Mouse (Mus musculus): Measurements from ENCODE around the gene Dcbld2. TPM values are rescaled to one million over a fixed set of nuclear protein-coding genes. Genes with fewer than 3 reads are reported as not detected.
A peak's percentile ranks its signal among the peaks of the same experiment; 100 is the strongest.

Gene Dcbld2
- polyA plus RNA-seq, 1 experiment from 2014 or later = 7.4 TPM

GRCm38 (mm10) chr16:58497886-58498713 is 89.9 kb downstream of the Dcbld2 start:
- Histone ChIP-seq H3K27me3 (no peaks in the 10 kb centered on the region), H3K27ac (peak overlapping the region; percentile 60), H3K4me2 (no peak overlapping the region), H3K9ac (no peak overlapping the region), H3K4me3 (no peak overlapping the region), H3K9me3 (no peaks in the 10 kb centered on the region), H3K36me3 (no peaks in the 10 kb centered on the region), H3K4me1 (peaks cover 35% of the 10 kb centered on the region)
- WGBS = 60% methylated on average over 9 of the region's 9 CpGs
- no peak for ATAC-seq (ENCODE audit: borderline replicate concordance, extremely low read depth, low FRiP score, low TSS enrichment)

- Histone ChIP-seq H3K4me2 (no peak overlapping the region), H3K27ac (peak overlapping the region; percentile 53; the same call in 1 of the 2 replicates), H3K9ac (no peak overlapping the region), H3K27me3 (no peaks in the 10 kb centered on the region), H3K9me3 (no peaks in the 10 kb centered on the region), H3K4me1 (peaks cover 35% of the 10 kb centered on the region), H3K36me3 (no peaks in the 10 kb centered on the region), H3K4me3 (no peak overlapping the region)
- WGBS = 28% methylated on average over 1 of the region's 1 CpGs
- ATAC-seq (ENCODE audit: borderline replicate concordance, extremely low read depth, low FRiP score, low TSS enrichment) = no peak
Measured at GRCm38 (mm10) chr16:58499172-58499584, 90.9 kb downstream of the Dcbld2 start.

DNA sequence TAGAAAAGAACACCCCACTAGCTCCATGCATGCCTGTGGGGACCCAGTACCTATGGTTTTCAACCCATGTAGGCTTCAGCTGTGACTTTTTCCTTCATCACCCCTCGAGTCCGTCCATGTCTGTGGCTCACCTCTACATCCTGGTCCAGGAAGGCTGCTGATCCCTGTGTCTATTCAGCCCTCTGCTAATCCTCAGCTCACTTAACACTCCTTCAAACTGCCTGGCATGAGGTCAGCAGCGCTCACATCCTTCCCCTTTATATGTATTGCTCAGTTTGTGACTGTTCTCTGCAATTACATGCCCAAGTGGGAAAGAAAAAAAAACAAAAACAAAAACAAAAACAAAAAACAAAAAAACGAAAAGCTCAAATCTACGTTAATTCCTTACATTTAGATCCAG is 91.4 kb downstream of the Dcbld2 start:
- ATAC-seq (ENCODE audit: borderline replicate concordance, extremely low read depth, low FRiP score, low TSS enrichment) = no peak
- 74% methylated on average over 5 of the region's 5 CpGs for WGBS
- no peak overlapping the region for H3K4me2 ChIP-seq
- peaks cover 35% of the 10 kb centered on the region for H3K4me1 ChIP-seq
- no peaks in the 10 kb centered on the region for H3K36me3 ChIP-seq
- H3K4me3 ChIP-seq = no peak overlapping the region
- no peaks in the 10 kb centered on the region for H3K9me3 ChIP-seq
- peak overlapping the region; percentile 53; the same call in 1 of the 2 replicates for H3K27ac ChIP-seq
- no peak overlapping the region for H3K9ac ChIP-seq
- H3K27me3 ChIP-seq = no peaks in the 10 kb centered on the region

GRCm38 (mm10) chr16:58501760-58502301 is 93.6 kb downstream of the Dcbld2 start:
- Histone ChIP-seq H3K4me3 (no peak overlapping the region), H3K4me1 (peaks cover 37% of the 10 kb centered on the region), H3K27me3 (no peaks in the 10 kb centered on the region), H3K27ac (peak overlapping the region; percentile 78), H3K36me3 (no peaks in the 10 kb centered on the region), H3K9ac (no peak overlapping the region), H3K9me3 (no peaks in the 10 kb centered on the region), H3K4me2 (peak overlapping the region; percentile 10; the same call in 1 of the 2 replicates)
- peak; percentile 86 for ATAC-seq (ENCODE audit: borderline replicate concordance, extremely low read depth, low FRiP score, low TSS enrichment)
- 16% methylated on average over 6 of the region's 6 CpGs for WGBS

- Histone ChIP-seq H3K4me2 (no peak overlapping the region; the same call in 1 of the 2 replicates), H3K9me3 (no peaks in the 10 kb centered on the region), H3K27me3 (no peaks in the 10 kb centered on the region), H3K4me1 (peaks cover 41% of the 10 kb centered on the region), H3K4me3 (no peak overlapping the region), H3K27ac (peak overlapping the region; percentile 78), H3K9ac (no peak overlapping the region), H3K36me3 (no peaks in the 10 kb centered on the region)
- no peak for ATAC-seq (ENCODE audit: borderline replicate concordance, extremely low read depth, low FRiP score, low TSS enrichment)
- WGBS = 47% methylated on average over 6 of the region's 6 CpGs
Measured at GRCm38 (mm10) chr16:58502566-58502965, 94.3 kb downstream of the Dcbld2 start.

DNA sequence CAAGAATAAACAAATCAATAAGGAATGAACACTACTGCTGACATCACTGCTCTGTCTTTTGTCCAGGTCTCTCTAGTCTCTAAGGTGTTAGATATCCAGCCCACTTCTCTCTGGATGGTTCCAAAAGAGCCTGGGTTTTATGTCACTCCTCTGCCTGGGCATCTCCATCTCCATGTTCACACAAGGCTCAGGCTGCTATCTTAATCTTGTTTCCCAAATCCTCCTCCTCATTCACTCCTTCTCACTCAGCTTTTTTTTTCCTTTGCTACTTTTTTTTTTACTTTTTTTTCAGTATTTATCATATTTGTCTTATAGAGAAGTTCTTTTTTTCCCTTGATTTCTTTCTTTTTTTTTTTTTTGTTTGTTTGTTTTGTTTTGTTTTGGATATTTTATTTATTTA is 96.7 kb downstream of the Dcbld2 start:
- Histone ChIP-seq H3K4me1 (peaks cover 32% of the 10 kb centered on the region), H3K9ac (no peak overlapping the region), H3K9me3 (no peaks in the 10 kb centered on the region), H3K27ac (no peak overlapping the region), H3K36me3 (no peaks in the 10 kb centered on the region), H3K27me3 (no peaks in the 10 kb centered on the region), H3K4me3 (no peak overlapping the region), H3K4me2 (no peak overlapping the region)
- ATAC-seq (ENCODE audit: borderline replicate concordance, extremely low read depth, low FRiP score, low TSS enrichment) = no peak

DNA sequence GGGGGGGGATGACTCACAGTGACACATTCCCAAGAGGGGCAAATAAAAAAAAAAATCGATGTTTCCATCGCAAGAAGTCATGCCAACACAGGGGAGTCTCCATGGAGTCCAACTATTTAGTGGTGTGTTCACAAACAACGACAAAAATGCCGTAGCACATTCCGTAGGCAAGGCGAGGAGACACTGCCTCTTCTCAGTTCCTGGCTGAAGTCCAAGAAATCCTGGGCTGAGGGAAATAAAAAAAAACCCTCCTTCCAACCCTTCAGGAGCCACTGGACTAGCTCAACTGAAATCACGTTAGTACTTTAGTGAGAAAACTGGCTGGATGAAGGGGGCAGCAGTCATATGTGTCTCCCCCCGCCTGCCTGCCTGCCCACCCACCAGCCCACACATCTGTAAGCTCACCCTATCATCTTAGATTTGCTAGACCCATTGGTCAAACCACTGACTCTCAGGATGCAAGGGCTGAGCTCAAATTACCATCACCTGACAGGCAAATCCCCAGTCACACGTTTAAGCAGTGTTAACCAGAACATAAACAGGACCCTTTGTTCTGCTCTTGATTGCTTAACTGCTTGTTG is 104.0 kb downstream of the Dcbld2 start:
- Histone ChIP-seq H3K36me3 (no peaks in the 10 kb centered on the region), H3K4me1 (peaks cover 51% of the 10 kb centered on the region), H3K4me2 (peak overlapping the region; percentile 29), H3K27me3 (no peaks in the 10 kb centered on the region), H3K27ac (peak overlapping the region; percentile 30), H3K4me3 (no peak overlapping the region), H3K9ac (no peak overlapping the region), H3K9me3 (no peaks in the 10 kb centered on the region)
- 5% methylated on average over 9 of the region's 9 CpGs for WGBS
- ATAC-seq (ENCODE audit: borderline replicate concordance, extremely low read depth, low FRiP score, low TSS enrichment) = peak; percentile 29; the same call in 1 of the 2 replicates

GRCm38 (mm10) chr16:58512887-58513286 is 104.6 kb downstream of the Dcbld2 start:
- no peaks in the 10 kb centered on the region for H3K27me3 ChIP-seq
- no peaks in the 10 kb centered on the region for H3K9me3 ChIP-seq
- no peak overlapping the region for H3K9ac ChIP-seq
- 31% methylated on average over 3 of the region's 3 CpGs for WGBS
- no peak overlapping the region for H3K4me3 ChIP-seq
- H3K27ac ChIP-seq = peak overlapping the region; percentile 17; the same call in 1 of the 2 replicates
- H3K4me2 ChIP-seq = 0 out of 2 replicates have a peak overlapping the region, but pooled peaks have one; percentile 29
- no peak for ATAC-seq (ENCODE audit: borderline replicate concordance, extremely low read depth, low FRiP score, low TSS enrichment)
- peaks cover 45% of the 10 kb centered on the region for H3K4me1 ChIP-seq
- no peaks in the 10 kb centered on the region for H3K36me3 ChIP-seq

DNA sequence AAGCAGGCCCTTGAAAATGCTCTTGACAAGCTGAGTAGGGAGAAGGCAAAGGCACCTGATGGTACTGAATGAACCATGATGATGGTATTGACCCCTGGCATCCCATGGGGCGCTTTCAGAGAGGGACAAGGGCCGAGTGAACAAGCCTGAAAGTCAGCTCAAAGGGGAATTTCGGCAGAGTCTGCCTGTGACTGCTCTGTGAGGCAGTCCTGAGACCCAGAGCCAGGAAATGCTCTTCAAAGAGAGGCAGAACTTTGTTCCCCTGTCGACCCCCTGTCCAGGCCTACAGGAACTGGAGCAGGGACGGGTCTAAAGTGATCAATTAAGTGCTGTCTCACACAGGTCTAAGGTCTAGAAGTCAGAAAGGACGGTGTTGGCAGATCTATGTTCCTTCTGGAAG is 105.5 kb downstream of the Dcbld2 start:
- Histone ChIP-seq H3K9ac (no peak overlapping the region), H3K36me3 (no peaks in the 10 kb centered on the region), H3K9me3 (no peaks in the 10 kb centered on the region), H3K4me2 (peak overlapping the region; percentile 12), H3K27me3 (no peaks in the 10 kb centered on the region), H3K27ac (peak overlapping the region; percentile 58; the same call in 1 of the 2 replicates), H3K4me1 (peaks cover 45% of the 10 kb centered on the region), H3K4me3 (no peak overlapping the region)
- peak; percentile 51; the same call in 1 of the 2 replicates for ATAC-seq (ENCODE audit: borderline replicate concordance, extremely low read depth, low FRiP score, low TSS enrichment)
- 12% methylated on average over 6 of the region's 6 CpGs for WGBS

- Histone ChIP-seq H3K9me3 (no peaks in the 10 kb centered on the region), H3K27me3 (no peaks in the 10 kb centered on the region), H3K9ac (no peak overlapping the region), H3K36me3 (no peaks in the 10 kb centered on the region), H3K27ac (no peak overlapping the region), H3K4me3 (no peak overlapping the region), H3K4me2 (no peak overlapping the region), H3K4me1 (peaks cover 45% of the 10 kb centered on the region)
- ATAC-seq (ENCODE audit: borderline replicate concordance, extremely low read depth, low FRiP score, low TSS enrichment) = no peak
- WGBS = 66% methylated on average over 9 of the region's 9 CpGs
Measured at GRCm38 (mm10) chr16:58514565-58514964, 106.3 kb downstream of the Dcbld2 start.

GRCm38 (mm10) chr16:58516161-58516560 is 107.9 kb downstream of the Dcbld2 start:
- H3K27ac ChIP-seq = no peak overlapping the region
- no peak for ATAC-seq (ENCODE audit: borderline replicate concordance, extremely low read depth, low FRiP score, low TSS enrichment)
- H3K9ac ChIP-seq = no peak overlapping the region
- no peaks in the 10 kb centered on the region for H3K36me3 ChIP-seq
- no peak overlapping the region for H3K4me2 ChIP-seq
- H3K4me3 ChIP-seq = no peak overlapping the region
- no peaks in the 10 kb centered on the region for H3K9me3 ChIP-seq
- H3K4me1 ChIP-seq = peaks cover 34% of the 10 kb centered on the region
- H3K27me3 ChIP-seq = no peaks in the 10 kb centered on the region
- WGBS = 81% methylated on average over 2 of the region's 2 CpGs

All from lung, embryonic 15.5 days (tissue).